Comparison of ENCODE assay signal across 13 mouse cellular contexts in genomic region chr11:114184431-114184830, GRCm38 (mm10).
A peak's percentile ranks its signal among the peaks of the same experiment; 100 is the strongest.
DNase-seq lines count a peak whose midpoint lies in the region; ATAC-seq and TF ChIP-seq lines count a peak whose summit lies in the region.
"Had no signal": no experiment of that assay in that cellular context is flagged by ENCODE, and none has a peak within 500 bp of the region (broad histone marks: within the 10 kb centered on the region; RNA-seq: fewer than 3 reads in every experiment).

No protein-coding gene starts in this region.

- peak; percentile 8 for TF ChIP-seq CTCF in left cerebral cortex, adult 2 months (IDR thresholded peaks at IDR 0.05)
- peak; percentile 42 for TF ChIP-seq CTCF in stomach, postnatal 0 days (IDR thresholded peaks at IDR 0.05; ENCODE audit: low read depth)

- H3K9ac ChIP-seq in stomach, postnatal 0 days (ENCODE audit: low read length) = no peak overlapping the region
- no peak overlapping the region for H3K9ac ChIP-seq in midbrain, embryonic 15.5 days
- H3K9ac ChIP-seq: limb, embryonic 15.5 days; stomach, embryonic 15.5 days had no signal

- no peak overlapping the region for H3K4me3 ChIP-seq in left cerebral cortex, adult 2 months
- no peak overlapping the region for H3K4me3 ChIP-seq in stomach, postnatal 0 days (ENCODE audit: low read depth, low read length)
- H3K4me3 ChIP-seq in midbrain, embryonic 15.5 days = no peak overlapping the region
- H3K4me3 ChIP-seq: heart, embryonic 10.5 days; limb, embryonic 15.5 days; stomach, embryonic 15.5 days had no signal

- DNase-seq in embryo, embryonic 10.5 days (ENCODE audit: low spot score) = peak; percentile 41
- DNase-seq in embryo, embryonic 11 days = no peak
- no peak for DNase-seq in left cerebral cortex, adult 2 months (ENCODE audit: extremely low spot score in 1 of 2, low spot score in 2 of 2)
- DNase-seq in left cerebral cortex, postnatal 25 days (ENCODE audit: low spot score in 2 of 2) = no peak
- DNase-seq in ES-CJ7 (ENCODE audit: low read depth, low spot score) = peak; percentile 59
- no peak for DNase-seq in stomach, postnatal 0 days (ENCODE audit: low spot score)
- no peak for DNase-seq in cerebellum, postnatal 25 days
- DNase-seq: lung, postnatal 36 days; right cerebral cortex, postnatal 14 days had no signal

- WGBS in stomach, postnatal 0 days = 81% methylated on average over 5 of the region's 5 CpGs
- 85% methylated on average over 5 of the region's 5 CpGs for WGBS in midbrain, embryonic 15.5 days

- TF ChIP-seq EP300 in stomach, postnatal 0 days (optimal IDR thresholded peaks at IDR 0.05) = no peak

- H3K9me3 ChIP-seq in stomach, postnatal 0 days (ENCODE audit: control insufficient read depth, low read length) = no peaks in the 10 kb centered on the region
- H3K9me3 ChIP-seq in midbrain, embryonic 15.5 days = no peaks in the 10 kb centered on the region
- H3K9me3 ChIP-seq: heart, embryonic 10.5 days; limb, embryonic 15.5 days; stomach, embryonic 15.5 days had no signal

- H3K27ac ChIP-seq in left cerebral cortex, adult 2 months = no peak overlapping the region
- H3K27ac ChIP-seq in stomach, postnatal 0 days (replicated peaks) = no peak overlapping the region
- no peak overlapping the region for H3K27ac ChIP-seq in midbrain, embryonic 15.5 days
- H3K27ac ChIP-seq: heart, embryonic 10.5 days; limb, embryonic 15.5 days; stomach, embryonic 15.5 days had no signal

- H3K4me2 ChIP-seq in stomach, postnatal 0 days (replicated peaks; ENCODE audit: low read depth) = no peak overlapping the region
- no peak overlapping the region for H3K4me2 ChIP-seq in midbrain, embryonic 15.5 days
- H3K4me2 ChIP-seq: limb, embryonic 15.5 days; stomach, embryonic 15.5 days had no signal

- intact Hi-C loops in left cerebral cortex, adult 2 months (cut with DNase I) = no loop called here
- intact Hi-C loops in left cerebral cortex, postnatal 25 days (cut with DNase I) = no loop called here

- no peaks in the 10 kb centered on the region for H3K27me3 ChIP-seq in stomach, postnatal 0 days (ENCODE audit: control insufficient read depth, insufficient read depth, low read length)
- no peaks in the 10 kb centered on the region for H3K27me3 ChIP-seq in midbrain, embryonic 15.5 days (replicated peaks)
- H3K27me3 ChIP-seq: stomach, embryonic 15.5 days had no signal

- H3K36me3 ChIP-seq in stomach, postnatal 0 days (ENCODE audit: control insufficient read depth, insufficient read depth, low read length) = no peaks in the 10 kb centered on the region
- H3K36me3 ChIP-seq in midbrain, embryonic 15.5 days (replicated peaks) = no peaks in the 10 kb centered on the region
- H3K36me3 ChIP-seq: heart, embryonic 10.5 days; limb, embryonic 15.5 days; stomach, embryonic 15.5 days had no signal

- ATAC-seq in stomach, postnatal 0 days (ENCODE audit: low FRiP score, low TSS enrichment) = no peak
- no peak for ATAC-seq in midbrain, embryonic 15.5 days (replicated peaks)

- no peaks in the 10 kb centered on the region for H3K4me1 ChIP-seq in stomach, postnatal 0 days (replicated peaks; ENCODE audit: control insufficient read depth, insufficient read depth)
- peaks cover 6% of the 10 kb centered on the region for H3K4me1 ChIP-seq in midbrain, embryonic 15.5 days
- H3K4me1 ChIP-seq: stomach, embryonic 15.5 days had no signal

Comparison
In these comparisons a context has a peak if more than half of its experiments do, and no peak if none do; other contexts are left out.
1. DNase-seq: peak in embryo, embryonic 10.5 days (single experiment) and ES-CJ7 (single experiment); none in embryo, embryonic 11 days (single experiment), left cerebral cortex, adult 2 months (0 of 2), left cerebral cortex, postnatal 25 days (0 of 2), stomach, postnatal 0 days (single experiment) and cerebellum, postnatal 25 days (0 of 2).